Mouse (Mus musculus) heart, adult 18-20 months (tissue): ENCODE measurements around the gene Iqgap1. TPM values are rescaled to one million over a fixed set of nuclear protein-coding genes. Genes with fewer than 3 reads are reported as not detected.

ENCODE experiments used
- total RNA-seq, 2 experiments: library from RNA; stranded (reverse); gene quantifications; 2 replicates each; pipeline ENCODE4 v1.2.3; 2021

The Iqgap1 gene
- total RNA-seq, 2 experiments from 2014 or later = 32.7 to 35.3 TPM

Other genes with a start within 250 kb of the Iqgap1 start
- gene Crtc3, start 137.1 kb downstream of the Iqgap1 start, total RNA-seq = 10 to 100 TPM; 10.3 to 11.8 TPM
- gene Zscan2, start 34.9 kb upstream of the Iqgap1 start, total RNA-seq = 1 to 10 TPM; 3.7 to 6.4 TPM
- gene Wdr73, start 75.3 kb upstream of the Iqgap1 start, total RNA-seq = 1 to 10 TPM; 7.5 to 8.6 TPM
- 10 to 100 TPM in 1 of 2 experiments, 1 to 10 TPM in 1; 9.2 to 10.8 TPM for gene Nmb, start 79.1 kb upstream of the Iqgap1 start, total RNA-seq
- gene Sec11a, start 121.8 kb upstream of the Iqgap1 start, total RNA-seq = 10 to 100 TPM; 49.2 to 51.6 TPM
- gene Zfp592, start 167.7 kb upstream of the Iqgap1 start, total RNA-seq = 10 to 100 TPM; 14.3 to 18.4 TPM
- gene Alpk3, start 231.6 kb upstream of the Iqgap1 start, total RNA-seq = 100 to 1,000 TPM; 112 to 119 TPM